Mouse (Mus musculus) cerebellum, postnatal 25 days (tissue): ENCODE results near the gene Ptpn22.

Experiments
- DNase-seq, 2 experiments: peaks; one replicate each; pipeline ENCODE4 v3.0.0; 2021; ENCODE audit warnings: mixed read lengths in 2 of 2

Gene Ptpn22

DNA sequence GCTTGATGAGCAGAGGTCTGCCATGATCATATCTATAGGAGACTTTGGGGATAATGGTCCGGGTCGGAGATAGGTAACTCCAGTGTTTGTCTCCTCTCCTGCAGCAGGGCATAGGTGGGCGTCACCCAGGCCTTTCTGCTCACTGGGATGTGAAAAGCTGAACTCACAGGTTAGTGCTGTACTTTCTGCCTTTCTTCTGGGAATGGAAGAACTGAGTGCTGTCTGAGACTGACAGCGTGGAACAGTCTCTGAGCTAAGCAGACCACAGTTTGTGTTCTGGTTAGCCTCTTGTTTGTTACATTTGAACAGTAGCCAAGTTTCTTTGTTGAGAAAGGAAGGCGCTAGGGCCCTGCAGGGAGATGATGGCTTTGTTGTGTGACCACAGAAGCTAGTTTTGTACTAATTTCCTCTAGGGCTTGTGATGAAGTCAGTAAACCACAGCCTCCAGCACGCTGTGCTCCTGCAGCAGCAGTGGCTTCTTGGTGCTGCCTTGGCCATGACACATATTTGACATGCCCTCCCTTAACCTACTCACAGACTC lies 326 bp downstream of the Ptpn22 start:
- peak in 1 of 2 experiments; percentile 12 for DNase-seq

- no peak for DNase-seq
Observed at GRCm38 (mm10) chr3:103862721-103863220, 3.2 kb downstream of the Ptpn22 start.

DNA sequence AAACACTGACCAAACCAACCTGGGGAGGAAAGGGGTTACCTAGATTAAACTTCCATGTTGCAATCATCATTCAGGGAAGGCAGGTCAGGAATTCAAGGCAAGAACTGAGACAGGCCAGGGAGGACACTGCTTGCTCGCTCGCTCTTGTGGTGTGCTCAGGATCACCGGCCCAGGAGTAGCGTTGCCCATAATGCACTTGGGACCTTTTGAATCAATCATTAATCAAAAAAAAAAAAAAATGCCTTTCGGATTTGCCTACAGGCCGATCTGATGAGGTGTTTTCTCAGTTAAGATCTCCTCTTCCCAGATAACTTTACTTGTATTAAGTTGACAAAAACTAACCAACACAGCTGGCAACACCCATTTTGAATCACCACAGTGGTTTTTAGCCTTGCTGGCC lies 4.6 kb downstream of the Ptpn22 start:
- DNase-seq, result no peak

- no peak for DNase-seq
Observed at GRCm38 (mm10) chr3:103867424-103867971, 7.9 kb downstream of the Ptpn22 start.

DNA sequence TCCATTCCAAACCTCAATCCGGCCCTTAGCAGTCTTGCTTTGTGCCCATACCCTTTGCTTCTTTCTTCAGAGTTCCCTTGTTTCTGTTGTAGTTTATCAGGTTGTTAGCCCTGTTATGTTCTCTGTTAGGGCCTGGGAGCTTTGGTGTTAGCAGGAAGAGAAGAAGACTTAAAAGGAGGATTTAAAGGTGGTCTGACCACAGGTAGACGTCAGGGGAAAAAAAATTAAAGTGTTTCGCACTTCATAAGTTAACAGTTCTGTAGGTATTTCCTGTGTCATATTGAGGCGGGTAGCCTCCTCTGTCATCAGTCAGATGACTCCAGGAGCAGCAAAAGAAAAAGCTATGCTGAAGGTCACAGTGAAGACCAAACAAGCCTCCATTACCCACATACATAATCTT lies 8.4 kb downstream of the Ptpn22 start:
- no peak for DNase-seq

GRCm38 (mm10) chr3:103872663-103873098 lies 13.1 kb downstream of the Ptpn22 start:
- no peak for DNase-seq

- DNase-seq, result no peak
Observed at GRCm38 (mm10) chr3:103874329-103874728, 14.7 kb downstream of the Ptpn22 start.

DNA sequence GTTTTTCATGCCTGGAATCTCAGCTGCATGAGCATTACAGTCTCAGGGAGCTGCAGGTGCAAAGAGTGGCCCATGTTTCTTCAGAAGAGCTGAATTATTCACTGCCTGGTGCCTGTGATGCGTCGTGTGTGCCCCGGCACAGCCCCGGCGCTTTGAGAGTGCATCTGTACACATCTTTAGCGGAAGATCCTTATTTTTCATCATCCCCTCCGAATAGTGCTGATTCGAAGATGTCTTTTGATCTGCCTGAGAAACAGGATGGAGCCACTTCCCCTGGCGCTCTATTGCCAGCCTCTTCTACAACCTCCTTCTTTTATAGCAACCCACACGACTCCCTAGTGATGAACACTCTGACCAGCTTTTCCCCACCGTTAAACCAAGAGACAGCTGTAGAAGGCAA lies 26.4 kb downstream of the Ptpn22 start:
- DNase-seq, result no peak

GRCm38 (mm10) chr3:103887581-103887980 lies 28.0 kb downstream of the Ptpn22 start:
- DNase-seq, result peak; percentile 33 to 73

DNA sequence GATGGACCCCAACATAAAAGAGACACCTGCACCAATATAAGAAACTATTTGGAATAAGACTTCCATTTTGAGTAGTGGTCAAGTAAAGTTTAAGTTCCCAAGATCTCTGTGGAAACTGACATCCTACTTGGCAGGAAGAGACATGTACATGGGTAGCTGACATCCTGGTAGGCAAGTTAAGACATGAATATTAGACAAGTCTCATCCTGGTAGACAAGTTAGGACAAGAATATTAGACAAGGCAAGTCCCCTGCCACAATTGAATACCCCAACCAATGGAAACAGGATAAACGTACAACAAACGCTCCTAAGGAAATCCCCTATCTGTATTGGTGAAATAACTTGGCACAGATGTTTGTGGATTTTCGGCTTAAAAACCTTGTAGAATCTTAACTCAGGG lies 33.8 kb downstream of the Ptpn22 start:
- DNase-seq, result no peak

GRCm38 (mm10) chr3:103904705-103905104 lies 45.1 kb downstream of the Ptpn22 start:
- DNase-seq, result peak; percentile 74 to 84

GRCm38 (mm10) chr3:103907335-103908030 lies 47.9 kb downstream of the Ptpn22 start:
- no peak for DNase-seq

GRCm38 (mm10) chr3:103908781-103909180 lies 49.2 kb downstream of the Ptpn22 start:
- DNase-seq, result no peak

DNA sequence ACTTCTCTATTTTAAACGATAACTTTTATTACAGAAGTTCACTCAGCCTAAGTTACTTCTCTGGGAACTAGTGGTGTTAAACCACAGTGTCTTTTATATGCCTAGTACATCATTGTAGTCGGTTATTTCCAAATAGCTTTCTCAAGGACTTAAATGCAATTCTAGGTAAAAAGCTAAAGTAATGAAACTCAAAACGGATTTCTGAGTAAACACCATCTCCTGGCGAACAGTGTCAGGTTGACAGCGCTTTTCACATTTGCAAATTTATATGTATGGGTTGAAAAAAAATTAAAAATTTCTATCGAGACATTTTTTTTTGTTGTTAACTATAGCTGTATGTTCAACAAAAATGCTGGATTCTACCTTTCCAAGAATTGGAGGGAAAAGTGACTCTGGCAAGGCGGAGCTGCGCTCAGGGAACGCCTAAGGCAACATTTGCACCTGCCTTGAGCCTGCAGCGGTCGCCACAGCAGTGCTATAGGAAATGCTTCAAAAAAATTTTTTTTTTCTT lies 53.9 kb downstream of the Ptpn22 start:
- DNase-seq, result peak in 1 of 2 experiments; percentile 54

DNA sequence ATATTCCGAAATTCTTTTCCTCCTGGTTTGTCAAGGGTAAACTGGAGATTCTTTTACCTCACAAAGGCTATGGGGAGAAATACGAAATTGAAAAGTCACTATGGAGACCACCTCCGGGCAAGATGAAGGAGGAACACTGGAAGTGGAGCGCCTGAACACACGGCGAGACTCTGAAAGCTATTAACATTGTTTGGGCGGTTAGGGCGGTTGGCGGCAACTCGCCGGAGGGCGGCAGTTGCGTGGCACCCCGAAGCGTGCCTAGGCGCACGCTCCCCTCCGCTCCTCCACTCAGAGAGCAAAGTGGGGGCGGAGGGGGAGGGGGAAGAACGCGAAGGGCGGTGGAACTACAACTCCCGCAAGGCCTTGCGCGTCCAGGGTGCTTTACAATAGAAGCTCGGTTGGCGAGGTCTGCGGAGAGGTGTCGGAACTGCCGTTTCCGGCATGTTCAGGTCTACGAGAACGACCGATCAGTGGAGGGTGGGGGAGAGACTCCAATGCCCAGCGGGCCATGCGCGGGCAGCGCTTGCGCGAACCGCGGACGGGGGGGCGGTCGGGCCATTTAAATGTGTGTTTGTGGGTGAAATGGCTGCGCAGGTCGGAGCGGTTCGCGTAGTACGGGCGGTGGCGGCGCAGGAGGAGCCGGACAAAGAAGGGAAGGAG lies 54.5 kb downstream of the Ptpn22 start, which contains the start of gene Rsbn1:
Gene Rsbn1 (plus strand): TSS at position 111 of the 660 bp plus-strand sequence.
- peak; percentile 97 to 98 for DNase-seq

DNA sequence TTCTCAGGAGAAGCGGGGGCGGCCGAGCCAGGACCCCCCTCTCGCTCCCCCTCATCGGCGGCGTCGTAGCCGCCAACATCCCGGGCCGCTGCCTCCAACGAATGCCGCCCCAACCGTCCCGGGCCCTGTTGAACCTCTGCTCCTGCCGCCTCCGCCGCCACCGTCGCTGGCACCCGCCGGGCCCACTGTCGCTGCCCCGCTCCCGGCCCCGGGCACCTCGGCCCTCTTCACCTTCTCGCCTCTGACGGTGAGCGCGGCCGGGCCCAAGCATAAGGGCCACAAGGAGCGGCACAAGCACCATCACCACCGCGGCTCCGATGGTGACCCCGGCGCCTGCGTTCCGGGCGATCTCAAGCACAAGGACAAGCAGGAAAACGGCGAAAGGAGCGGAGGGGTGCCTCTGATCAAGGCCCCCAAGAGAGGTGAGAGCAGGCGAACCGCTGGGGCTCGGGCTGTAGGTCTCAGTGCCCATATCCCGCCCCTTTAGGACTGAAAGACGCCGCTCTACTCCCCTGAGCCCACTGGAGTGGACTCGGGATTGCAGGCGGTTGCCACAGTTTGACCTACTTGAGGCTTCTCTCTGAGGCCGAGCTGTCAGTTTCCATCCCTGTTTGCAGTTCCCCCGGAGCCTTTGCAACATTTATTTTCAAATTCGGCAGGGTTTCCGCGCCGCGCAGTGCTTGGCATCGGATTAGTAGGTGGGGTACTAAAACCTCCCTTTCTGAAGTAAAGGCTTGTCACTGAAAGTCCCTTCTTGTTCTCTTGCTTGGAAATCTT lies 55.3 kb downstream of the Ptpn22 start:
- no peak for DNase-seq

- no peak for DNase-seq
Observed at GRCm38 (mm10) chr3:103915509-103915896, 55.9 kb downstream of the Ptpn22 start.

DNA sequence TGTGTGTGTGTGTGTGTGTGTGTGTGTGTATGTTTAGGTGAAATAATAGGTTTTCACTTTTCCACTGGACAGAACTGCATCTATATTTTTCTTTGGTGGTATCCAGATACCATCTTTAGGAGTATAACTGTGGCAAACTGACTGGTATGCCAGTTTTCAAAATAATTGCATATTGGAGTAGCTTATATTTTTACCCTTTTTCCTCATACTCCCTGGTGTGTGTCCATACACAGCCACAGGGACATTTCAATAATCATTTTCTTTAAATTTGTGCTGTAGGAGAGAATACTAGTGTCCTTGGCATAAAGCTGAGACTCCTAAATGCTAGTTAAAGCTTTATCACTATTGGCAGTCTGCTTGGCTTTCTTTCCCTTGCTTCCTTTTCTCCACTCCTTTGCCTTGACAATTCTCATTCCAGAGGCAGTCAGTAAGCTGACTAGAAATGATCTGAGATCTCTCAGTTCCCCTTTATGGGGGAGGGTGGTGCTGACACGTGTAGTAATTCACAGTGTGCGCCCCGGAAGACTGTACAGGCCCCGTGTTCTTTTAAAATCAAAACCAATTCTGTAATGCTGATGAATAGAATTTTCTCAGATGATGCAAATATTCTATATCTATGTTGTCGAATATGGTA lies 56.7 kb downstream of the Ptpn22 start:
- no peak for DNase-seq

DNA sequence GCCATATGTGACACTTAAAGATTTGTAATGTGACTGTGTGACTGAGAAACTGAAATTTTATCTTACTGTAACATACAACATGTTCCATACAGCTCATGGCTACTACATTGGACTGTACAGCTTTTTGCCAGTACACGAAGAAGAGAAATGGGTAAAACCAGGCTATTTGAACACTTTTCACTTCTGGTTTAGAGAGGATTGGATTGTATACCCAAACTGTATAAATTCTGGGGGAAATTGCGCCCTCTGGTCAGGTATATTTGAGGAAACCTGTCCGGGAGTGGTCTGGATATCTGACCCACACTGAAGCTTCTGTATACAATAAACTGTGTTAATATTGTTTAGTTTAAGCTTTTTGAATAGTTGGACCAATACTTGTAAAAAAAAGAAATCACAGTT lies 57.2 kb downstream of the Ptpn22 start:
- no peak for DNase-seq

- DNase-seq, result no peak
Observed at GRCm38 (mm10) chr3:103920094-103920493, 60.5 kb downstream of the Ptpn22 start.

DNA sequence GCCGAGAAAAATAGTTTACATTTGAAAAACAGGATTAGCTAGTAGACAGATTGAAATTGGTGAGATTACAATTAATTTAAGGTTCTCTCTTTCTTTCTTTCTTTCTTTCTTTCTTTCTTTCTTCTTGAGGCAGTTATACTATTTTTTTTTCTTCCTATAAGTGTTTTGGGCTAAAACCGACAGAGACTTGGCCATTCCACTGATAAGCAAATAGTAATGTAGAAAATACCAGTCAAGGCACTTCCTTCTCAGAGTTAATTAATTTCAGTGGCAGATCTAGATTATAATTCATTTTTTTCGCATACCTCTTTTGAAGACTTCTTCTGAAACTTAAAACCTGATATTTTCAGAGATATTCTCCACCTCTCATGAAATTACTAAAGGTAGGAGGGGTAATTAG lies 65.7 kb downstream of the Ptpn22 start:
- DNase-seq, result no peak

- peak; percentile 43 to 64 for DNase-seq
Observed at GRCm38 (mm10) chr3:103927511-103927910, 67.9 kb downstream of the Ptpn22 start.
